Mouse (Mus musculus) spleen, adult 18-20 months (tissue): ENCODE measurements around the gene Cd3g.

Source experiments
- DNase-seq, 2 experiments: peaks; one replicate each; pipeline ENCODE4 v3.0.0; 2022; ENCODE audit warnings: mixed read lengths in 2 of 2

The Cd3g gene

DNA sequence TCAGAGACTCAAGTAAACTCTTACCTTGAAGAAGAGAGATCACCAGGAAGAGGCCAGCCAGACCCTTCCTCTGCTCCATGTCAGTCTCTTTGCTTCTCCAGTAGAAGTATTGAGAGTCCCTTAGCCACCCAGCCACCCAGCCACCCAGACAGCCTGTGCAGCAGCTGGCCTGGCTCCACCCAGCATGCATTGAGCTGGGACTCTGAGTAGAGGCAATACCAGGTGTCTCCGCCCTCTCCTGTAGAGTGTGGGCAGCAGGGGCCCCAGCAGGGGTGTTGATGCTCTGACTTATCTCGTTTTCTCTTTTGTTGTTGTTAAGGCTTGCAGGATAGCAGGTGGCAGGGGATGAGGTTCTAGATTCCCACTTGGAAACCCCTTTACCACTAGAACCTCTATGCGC, at the start of gene Cd3g:
Gene Cd3g, minus strand, starts transcription at position 190 of the 400 bp plus-strand sequence.
- DNase-seq: peak in 1 of 2 experiments; percentile 35

DNA sequence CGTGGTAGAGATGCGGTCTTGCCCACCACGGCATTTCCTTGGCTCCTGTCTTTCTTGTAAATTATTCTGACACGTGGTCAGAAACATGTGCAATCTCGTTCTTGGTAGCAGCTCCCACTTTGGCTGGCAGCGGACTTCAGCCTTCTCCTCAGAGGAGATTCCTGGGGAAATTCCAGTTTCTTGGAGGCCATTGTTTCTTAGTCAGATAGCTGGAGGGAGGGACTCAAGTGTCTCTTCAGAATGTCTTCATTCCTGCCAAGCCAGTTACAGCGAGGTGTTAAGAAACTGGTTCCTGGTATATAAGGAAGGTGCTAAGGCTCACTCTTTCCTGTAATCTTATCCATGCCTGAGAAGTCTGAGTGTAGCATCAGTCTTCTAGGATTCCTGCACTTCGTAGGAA, 47.1 kb upstream of the Cd3g start:
- DNase-seq: no peak

DNA sequence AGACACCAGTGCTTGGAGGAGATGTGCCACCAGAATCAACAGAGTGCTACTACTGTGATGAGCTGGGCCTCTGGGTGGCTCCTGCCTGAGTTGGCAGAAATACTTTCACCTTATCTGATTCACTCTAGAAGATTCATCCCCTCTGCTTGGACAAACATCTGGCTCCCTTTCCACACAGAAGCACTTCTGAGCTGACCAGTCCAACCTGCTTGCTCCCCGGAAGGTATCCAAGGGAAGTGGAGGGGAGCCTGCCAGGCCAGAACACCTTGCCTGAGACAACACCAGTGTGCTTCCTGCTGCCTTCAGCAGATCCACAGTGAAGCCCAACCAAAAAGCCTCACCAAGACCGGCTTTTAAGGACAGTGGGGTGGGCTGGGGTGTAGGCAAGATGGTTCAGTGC, 44.0 kb upstream of the Cd3g start:
- no peak for DNase-seq

DNA sequence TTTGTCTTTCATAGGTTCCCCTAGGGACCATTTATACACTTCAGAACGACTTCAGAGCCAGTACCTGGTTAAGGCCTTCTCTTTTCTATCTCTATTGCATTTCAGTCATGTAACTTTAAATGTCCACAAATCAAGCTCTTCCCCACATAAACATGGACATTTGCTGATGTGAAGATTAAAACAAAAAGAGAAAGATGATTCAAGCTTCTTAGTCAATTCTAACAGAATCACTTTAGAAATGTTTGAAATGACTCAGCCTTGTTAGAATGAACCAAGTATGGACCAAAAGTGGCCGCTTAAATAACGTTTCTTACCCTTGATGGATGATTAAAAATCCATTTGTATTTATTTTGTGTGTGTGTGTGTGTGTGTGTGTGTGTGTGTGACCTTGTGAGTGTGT, 43.4 kb upstream of the Cd3g start:
- DNase-seq: no peak

DNA sequence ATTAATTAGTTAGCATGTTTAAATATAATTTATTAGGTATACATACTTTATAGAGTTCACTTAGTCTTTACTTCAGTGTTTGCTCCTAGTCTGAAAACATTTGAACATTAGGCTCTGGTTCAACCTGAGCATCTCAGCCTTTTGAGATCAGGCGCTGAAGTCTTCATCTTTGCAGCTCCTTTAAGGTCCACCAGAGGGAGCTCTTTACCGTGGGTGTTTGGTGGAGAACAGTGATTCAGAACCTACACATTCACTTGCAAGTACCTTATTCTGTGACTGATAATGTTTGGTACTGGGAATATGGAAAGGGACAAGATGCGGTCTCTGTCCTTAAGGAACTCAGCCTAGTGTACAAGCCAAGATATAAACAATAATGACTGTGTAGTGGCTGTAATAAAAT, 42.6 kb upstream of the Cd3g start:
- DNase-seq: peak in 1 of 2 experiments; percentile 60

DNA sequence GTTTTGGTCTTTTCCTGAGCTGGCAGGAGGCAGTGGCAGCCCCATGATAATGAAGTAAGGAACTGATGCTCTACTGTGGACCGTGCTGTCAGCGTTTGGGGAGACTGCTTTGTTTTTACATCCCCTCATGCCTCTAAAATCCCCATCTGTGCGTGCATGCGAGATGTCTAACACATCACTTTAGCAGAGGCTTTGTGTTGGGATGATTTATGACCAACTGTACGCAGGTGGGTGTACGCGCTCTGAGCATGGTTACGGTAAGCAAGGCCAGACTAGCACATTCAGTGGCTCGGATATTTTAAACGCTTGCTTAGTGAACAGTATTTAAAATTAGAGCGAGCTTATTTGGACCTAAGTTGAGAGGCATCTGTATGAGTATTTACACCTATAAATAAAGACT, 37.8 kb upstream of the Cd3g start:
- DNase-seq: no peak

GRCm38 (mm10) chr9:45015841-45016240, 35.6 kb upstream of the Cd3g start:
- DNase-seq: no peak

DNA sequence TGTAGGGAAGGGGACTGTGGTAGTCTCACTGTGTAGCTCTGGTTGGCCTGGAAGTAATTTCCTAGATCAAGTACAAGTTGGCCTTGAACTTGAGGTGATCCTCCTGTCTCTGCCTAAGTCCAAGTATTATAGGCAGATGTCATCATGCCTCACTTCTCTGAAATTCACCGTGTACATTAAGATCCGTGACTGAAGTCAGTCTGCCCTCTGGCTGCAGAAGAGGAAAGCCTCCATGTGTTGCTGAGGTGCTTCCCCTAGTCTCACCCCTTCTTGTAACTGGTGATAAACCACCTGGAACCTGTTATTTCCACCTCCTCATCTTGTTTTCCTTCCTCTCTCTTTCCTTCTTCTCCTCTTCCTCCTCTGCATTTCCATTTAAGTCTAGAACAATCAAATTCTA, 34.6 kb upstream of the Cd3g start:
- DNase-seq: no peak

GRCm38 (mm10) chr9:45011291-45011690, 31.1 kb upstream of the Cd3g start:
- no peak for DNase-seq

DNA sequence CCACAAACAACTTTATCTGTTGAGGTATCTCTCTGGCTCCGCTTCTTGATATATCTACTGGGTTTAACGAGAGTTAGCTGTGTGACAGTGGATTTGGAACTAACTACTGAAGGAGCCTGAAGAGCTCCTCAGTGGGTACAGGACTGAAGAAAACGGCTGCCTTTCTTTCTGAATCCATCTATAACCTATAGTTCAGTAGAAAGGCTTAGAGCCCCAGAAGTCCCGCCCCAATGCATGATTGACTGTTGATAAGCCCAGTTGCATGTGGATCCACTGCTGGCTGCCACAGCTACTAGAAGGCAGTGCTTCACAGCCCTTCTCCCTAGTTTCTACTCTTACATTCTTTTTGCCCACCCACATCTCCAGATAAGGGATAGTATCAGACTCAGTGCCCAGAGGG, 30.2 kb upstream of the Cd3g start:
- no peak for DNase-seq

DNA sequence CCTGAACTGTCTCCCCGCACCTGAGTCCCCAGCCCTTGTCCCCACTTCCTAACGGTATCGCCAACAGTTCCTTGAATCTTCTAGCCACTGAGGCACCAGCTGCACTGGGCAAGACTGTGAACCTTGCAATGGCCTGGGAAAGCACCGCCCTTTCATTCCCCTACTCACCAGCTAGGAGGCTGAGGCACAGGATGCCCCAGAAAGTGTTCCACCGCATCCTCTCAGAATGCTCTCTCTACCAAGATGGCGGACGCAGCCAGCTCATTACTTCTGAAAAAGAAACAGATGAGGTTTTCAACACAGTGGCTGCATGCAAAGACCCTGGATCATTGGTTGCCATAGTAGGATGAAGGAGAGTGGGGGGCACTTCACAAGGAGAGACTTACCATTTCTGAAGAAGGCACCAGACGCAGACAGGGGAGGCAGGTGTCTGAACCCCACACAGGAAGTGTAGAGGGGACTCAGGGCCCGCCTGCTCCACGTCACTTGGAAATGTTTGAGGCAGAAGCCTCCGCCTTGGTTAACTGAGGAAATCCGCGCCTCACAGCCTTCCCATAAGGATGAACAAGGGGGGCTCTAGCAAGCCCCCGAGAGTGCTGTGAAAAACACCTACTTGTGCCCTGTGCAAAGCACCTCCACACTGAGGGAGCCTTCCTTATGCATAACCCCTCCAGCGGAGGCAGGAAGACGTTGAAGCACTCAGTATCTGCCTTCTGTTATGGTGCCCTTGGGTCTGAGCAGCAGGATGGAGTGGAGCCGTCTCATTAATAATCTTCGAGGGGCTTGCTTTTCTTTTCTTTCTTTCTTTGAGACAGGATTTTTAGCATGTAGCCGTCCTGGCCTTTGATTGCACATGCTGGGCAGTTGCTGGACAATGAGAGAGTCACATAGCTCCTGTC, 29.2 kb upstream of the Cd3g start, which contains the start of gene Cd3e:
Gene Cd3e, minus strand, starts transcription at position 448 of the 899 bp plus-strand sequence.
- peak in 1 of 2 experiments; percentile 14 for DNase-seq

GRCm38 (mm10) chr9:45008342-45008741, 28.1 kb upstream of the Cd3g start:
- no peak for DNase-seq

- DNase-seq: no peak
These were observed 27.2 kb upstream of the Cd3g start for GRCm38 (mm10) chr9:45007404-45007803.

GRCm38 (mm10) chr9:45000249-45000648, 20.0 kb upstream of the Cd3g start:
- no peak for DNase-seq

GRCm38 (mm10) chr9:44999776-45000175, 19.5 kb upstream of the Cd3g start:
- DNase-seq: no peak

DNA sequence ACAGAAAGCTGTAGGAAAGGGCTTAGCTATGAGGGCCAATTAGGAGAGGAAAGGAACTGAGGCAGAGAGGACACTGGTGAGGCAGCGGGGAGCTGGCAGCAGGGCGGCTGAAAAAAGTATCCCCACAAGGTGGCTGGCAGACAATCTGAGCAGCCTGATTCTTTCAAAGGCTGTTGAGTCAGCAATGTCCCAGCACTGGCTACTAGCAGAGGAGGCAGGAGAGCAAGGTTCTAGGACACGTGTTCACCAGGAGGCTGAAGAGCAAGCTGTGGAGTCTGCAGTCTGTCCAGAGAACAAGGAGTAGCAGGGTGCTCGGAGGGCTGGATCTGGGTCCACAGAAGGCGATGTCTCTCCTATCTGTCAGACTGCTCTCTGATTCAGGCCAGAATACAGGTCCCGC, 18.9 kb upstream of the Cd3g start:
- no peak for DNase-seq

GRCm38 (mm10) chr9:44998138-44998537, 17.9 kb upstream of the Cd3g start:
- no peak for DNase-seq

- no peak for DNase-seq
These were observed 16.4 kb upstream of the Cd3g start for GRCm38 (mm10) chr9:44996590-44996989.

DNA sequence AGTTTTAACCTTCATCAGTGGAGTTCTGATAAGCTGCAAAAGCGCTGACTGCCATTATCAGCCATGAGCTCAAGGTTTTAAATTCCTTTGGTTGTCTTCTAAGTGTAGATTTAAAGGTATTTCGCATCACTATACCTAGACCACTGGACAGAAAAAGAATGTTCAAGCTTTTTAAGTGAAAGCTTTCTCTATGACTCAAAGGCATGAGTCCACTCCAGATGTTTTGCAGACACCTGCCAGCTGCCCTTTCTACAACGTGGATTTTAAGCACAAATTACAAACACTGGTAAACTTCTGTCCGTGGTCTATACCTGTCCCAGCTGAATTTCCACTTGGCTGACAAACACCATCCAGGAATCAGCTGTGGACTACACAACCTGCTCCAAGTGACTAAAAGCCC, 14.7 kb upstream of the Cd3g start:
- DNase-seq: no peak

DNA sequence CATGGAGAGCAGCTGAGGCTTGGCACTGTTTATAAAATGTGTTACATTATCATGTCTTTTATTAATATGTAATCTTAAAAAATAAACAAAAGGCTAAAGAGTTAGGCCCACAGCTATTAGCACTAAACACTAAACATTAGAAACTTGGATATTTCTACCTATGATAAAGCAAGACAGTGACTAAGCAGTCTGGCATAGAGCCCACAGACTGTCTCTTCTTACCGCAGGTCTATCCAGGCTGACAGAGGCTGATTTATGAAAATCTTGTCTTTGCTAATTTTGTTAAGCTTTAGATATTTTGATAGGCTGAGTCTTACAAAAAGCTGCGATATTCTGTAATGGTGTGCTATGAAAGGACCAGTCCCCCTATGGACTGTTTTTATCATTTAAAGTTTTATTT, 13.0 kb upstream of the Cd3g start:
- no peak for DNase-seq

GRCm38 (mm10) chr9:44992271-44992670, 12.0 kb upstream of the Cd3g start:
- no peak for DNase-seq

DNA sequence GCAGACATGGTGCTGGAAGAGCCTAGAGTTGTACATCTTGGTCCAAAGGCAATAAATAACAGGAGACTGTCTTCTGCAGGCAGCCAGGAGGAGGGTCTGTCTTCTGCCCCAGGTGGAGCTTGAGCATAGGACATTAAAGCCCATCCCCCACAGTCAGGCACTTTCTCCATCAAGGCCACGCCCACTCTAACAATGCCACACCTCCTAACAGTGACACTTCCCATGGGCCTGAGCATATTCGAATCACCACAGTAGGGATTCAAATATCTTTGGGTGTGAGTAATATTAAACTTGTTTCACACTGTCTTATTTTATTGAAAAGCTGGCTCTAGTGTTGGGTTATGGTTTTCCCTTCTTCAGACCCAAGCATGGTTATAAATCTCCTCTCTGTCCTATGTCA, 11.6 kb upstream of the Cd3g start:
- DNase-seq: no peak

DNA sequence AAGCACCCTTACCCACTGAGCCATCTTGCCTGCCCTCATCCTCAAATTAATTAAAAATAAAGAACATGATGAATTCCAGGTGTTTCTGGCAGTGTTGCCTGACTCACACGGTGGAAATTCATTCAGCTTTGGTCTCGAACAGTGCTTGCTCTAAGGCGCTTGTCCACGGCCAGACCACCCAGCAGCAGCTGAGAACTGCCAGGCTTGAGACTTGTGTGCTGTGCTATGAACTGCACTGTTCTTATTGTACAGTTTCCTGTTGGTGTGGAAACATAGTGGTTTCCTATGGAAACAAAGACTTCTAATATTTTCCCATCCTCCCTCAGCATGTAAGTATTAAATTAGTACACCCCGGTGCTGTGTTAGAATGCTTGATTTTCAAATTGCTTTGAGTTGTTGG, 6.7 kb upstream of the Cd3g start:
- no peak for DNase-seq

GRCm38 (mm10) chr9:44986242-44986781, 6.1 kb upstream of the Cd3g start:
- peak; percentile 66 to 75 for DNase-seq
